Mouse (Mus musculus) limb, embryonic 14.5 days (tissue): ENCODE results near the gene Dnm1. TPM values are rescaled to one million over a fixed set of nuclear protein-coding genes. Genes with fewer than 3 reads are reported as not detected.

Experiments
- ATAC-seq: fragments of 200-750 bp; cut with Nextera tagmentation; 2 replicates; pipeline ENCODE4 v1.8.0; 2017; ENCODE audit warnings: low read depth, moderate number of reproducible peaks, moderate TSS enrichment; ENCODE audit not compliant: low FRiP score
- DNase-seq: peaks from one replicate; pipeline ENCODE4 v3.0.0-alpha.2; 2015; ENCODE audit warnings: low spot score
- H3K27ac ChIP-seq: fragments of 300-500 bp; sonication (generic); replicated peaks from 2 replicates; pipeline ENCODE4 v1.5.1; 2014; ENCODE audit warnings: low read depth, mild to moderate bottlenecking, low read length, moderate library complexity, mixed read lengths
- H3K27me3 ChIP-seq: fragments of 300-500 bp; sonication (generic); 2 replicates; pipeline ENCODE4 v1.6.1; 2014; ENCODE audit warnings: low read length, mixed read lengths; ENCODE audit not compliant: control insufficient read depth, insufficient read depth
- H3K36me3 ChIP-seq: fragments of 300-500 bp; sonication (generic); 2 replicates; pipeline ENCODE4 v1.6.1; 2014; ENCODE audit warnings: mild to moderate bottlenecking, low read length, moderate library complexity, mixed read lengths; ENCODE audit not compliant: control insufficient read depth, insufficient read depth
- H3K4me1 ChIP-seq: fragments of 300-500 bp; sonication (generic); 2 replicates; pipeline ENCODE4 v1.6.1; 2014; ENCODE audit warnings: antibody characterized with exemption, low read length, mixed read lengths; ENCODE audit not compliant: control insufficient read depth, insufficient read depth
- H3K4me2 ChIP-seq: fragments of 300-500 bp; sonication (generic); replicated peaks from 2 replicates; pipeline ENCODE4 v1.6.1; 2014; ENCODE audit warnings: low read depth, mild to moderate bottlenecking, low read length, moderate library complexity; ENCODE audit not compliant: severe bottlenecking
- H3K4me3 ChIP-seq: fragments of 300-500 bp; sonication (generic); replicated peaks from 2 replicates; pipeline ENCODE4 v1.5.1; 2014; ENCODE audit warnings: low read length
- H3K9ac ChIP-seq: fragments of 300-500 bp; sonication (generic); 2 replicates; pipeline ENCODE4 v1.6.1; 2014; ENCODE audit warnings: mild to moderate bottlenecking, low read depth, low read length, moderate library complexity; ENCODE audit not compliant: severe bottlenecking
- H3K9me3 ChIP-seq: fragments of 300-500 bp; sonication (generic); 2 replicates; pipeline ENCODE4 v1.6.1; 2016; ENCODE audit warnings: low read length; ENCODE audit not compliant: control insufficient read depth
- POLR2A ChIP-seq: fragments of 200-500 bp; IDR thresholded peaks from 2 replicates; pipeline ENCODE4 v1.8.0; 2012; ENCODE audit warnings: inconsistent platforms, mild to moderate bottlenecking, moderate library complexity, borderline replicate concordance; ENCODE audit not compliant: insufficient read depth, insufficient read length; ENCODE audit errors: extremely low read depth
- WGBS: fragments of 180-500 bp; shearing (Covaris S2); extraction: QIAGEN DNeasy Blood & Tissue Kit; methylation state at CpG from one replicate; pipeline ENCODE4 v1.1.7; 2014; 5-methylcytosine and 5-hydroxymethylcytosine counted together
- polyA plus RNA-seq, 2 experiments: library from polyadenylated mRNA; depleted of rRNA in 1 of 2; stranded (reverse) in 1 of 2; unstranded in 1 of 2; fragments of >200 nt; fragmentation: Nextera tagmentation in 1 of 2; extraction: Ambion mirVana in 1 of 2; gene quantifications; 2 replicates each; pipeline versions ENCODE4 v1.2.1 to v1.2.3; 2012 to 2014

The Dnm1 gene
- polyA plus RNA-seq, 2 experiments = 46.0 to 318 TPM

DNA sequence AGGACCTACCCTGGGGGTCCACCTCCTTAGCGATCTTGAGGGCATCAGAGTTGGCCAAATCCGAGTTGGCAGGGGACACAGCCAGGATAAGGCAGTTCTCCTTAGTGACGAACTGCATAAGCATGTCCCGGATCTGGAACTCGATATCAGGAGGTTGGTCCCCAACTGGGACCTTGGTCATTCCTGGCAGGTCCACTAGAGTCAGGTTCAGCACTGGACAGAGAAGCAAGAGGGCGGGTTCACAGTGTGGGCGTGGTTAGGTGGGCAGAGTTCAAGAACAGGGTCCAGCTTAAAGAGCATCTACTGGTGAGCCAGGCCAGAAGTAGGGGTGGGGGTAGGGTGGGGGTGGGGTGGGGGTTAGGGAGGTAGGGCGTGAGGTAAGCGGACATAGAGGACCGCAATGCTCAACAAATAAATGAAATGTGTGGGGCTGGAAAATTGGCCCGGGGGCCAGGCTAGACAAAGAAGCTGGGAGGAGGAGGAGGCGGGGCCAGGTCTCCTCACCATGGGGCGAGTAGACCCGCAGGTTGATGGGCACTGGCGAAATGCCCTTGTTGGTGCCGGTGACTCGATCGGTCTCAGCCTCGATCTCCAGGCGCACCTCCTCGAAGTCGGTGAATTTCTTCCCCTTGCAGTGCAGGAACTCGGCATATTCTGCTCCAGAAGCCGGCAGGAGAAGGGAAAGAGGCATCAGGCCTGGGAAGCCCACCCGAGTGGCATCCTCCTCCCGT, 13.1 kb downstream of the Dnm1 start:
- H3K4me2 ChIP-seq = no peak overlapping the region
- 0 out of 2 replicates have a peak, but pooled peaks cover 2% of the 10 kb centered on the region for H3K4me1 ChIP-seq
- no peak overlapping the region for H3K9ac ChIP-seq
- DNase-seq = no peak
- H3K27ac ChIP-seq = no peak overlapping the region
- peaks cover 61% of the 10 kb centered on the region for H3K36me3 ChIP-seq
- WGBS = 47% methylated on average over 26 of the region's 26 CpGs
- H3K27me3 ChIP-seq = no peaks in the 10 kb centered on the region
- H3K4me3 ChIP-seq = no peak overlapping the region
- no peak for ATAC-seq
- H3K9me3 ChIP-seq = no peaks in the 10 kb centered on the region
- no peak for TF ChIP-seq POLR2A

DNA sequence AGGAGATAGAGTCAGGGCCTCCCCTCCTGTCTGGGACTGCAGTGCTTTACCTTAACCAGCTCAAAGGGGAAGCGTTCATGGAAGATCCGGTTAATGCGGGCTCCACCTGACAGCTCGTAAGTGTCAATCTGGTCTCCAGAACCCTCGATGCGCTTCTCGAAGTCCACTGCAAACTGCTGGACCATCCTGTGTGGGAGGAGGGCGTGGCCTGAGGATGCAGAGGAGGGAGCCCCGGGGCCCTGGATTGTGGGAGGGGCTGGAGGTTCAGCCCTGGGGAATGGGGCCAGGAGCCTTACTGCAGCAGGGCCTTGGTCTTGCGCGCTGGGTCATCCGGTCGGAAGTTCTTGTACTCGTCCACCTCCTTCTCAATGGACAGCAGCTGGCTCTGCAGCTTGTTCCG, 17.2 kb downstream of the Dnm1 start:
- H3K4me1 ChIP-seq = no peaks in the 10 kb centered on the region
- no peak overlapping the region for H3K4me3 ChIP-seq
- 52% methylated on average over 15 of the region's 15 CpGs for WGBS
- no peaks in the 10 kb centered on the region for H3K9me3 ChIP-seq
- ATAC-seq = no peak
- no peak for TF ChIP-seq POLR2A
- H3K4me2 ChIP-seq = no peak overlapping the region
- no peak overlapping the region for H3K27ac ChIP-seq
- no peak for DNase-seq
- H3K36me3 ChIP-seq = peaks cover 90% of the 10 kb centered on the region
- H3K9ac ChIP-seq = no peak overlapping the region
- no peaks in the 10 kb centered on the region for H3K27me3 ChIP-seq

DNA sequence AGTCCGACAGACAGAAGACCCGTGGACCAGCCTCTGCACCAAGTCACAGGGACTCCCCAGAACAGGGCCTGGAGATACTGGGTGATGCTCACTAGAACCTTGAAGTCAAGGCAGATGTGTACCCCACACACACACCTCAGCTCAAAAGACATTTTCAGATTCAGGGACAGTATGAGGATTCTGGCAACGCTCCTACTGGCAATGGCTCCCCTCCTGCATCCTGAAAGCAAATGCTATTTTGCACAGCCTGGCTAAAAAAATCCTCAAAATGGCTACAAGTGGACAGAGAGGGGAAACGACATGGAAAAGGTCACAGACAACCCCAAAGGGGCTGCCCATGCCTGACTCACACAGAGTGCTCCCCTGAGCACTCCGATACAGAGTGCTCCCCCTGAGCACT, 21.0 kb downstream of the Dnm1 start:
- 89% methylated on average over 5 of the region's 5 CpGs for WGBS
- TF ChIP-seq POLR2A = no peak
- ATAC-seq = no peak

DNA sequence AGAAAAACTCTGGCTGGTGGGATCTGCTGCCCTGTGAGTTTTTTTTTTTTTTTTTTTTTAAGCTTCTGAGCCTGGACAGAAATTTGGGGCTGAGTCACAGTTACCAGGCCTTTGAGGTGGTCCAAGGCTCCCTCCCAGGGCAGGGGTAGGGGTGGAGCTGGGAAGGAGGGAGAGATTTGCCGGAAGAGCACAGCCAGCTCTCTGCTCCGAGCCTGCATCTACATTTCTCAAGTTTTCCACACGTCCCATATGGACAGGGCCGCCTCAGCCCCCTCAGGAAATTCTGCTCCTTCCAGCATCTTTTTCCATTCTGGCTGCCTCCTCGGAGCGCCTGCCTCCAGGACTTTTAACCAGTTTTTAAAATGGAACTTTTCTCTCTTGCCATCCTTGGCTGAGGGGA, 23.6 kb downstream of the Dnm1 start:
- peak overlapping the region; percentile 77 for H3K27ac ChIP-seq
- ATAC-seq = peak; percentile 70
- 12% methylated on average over 6 of the region's 6 CpGs for WGBS
- H3K4me2 ChIP-seq = 0 out of 2 replicates have a peak overlapping the region, but pooled peaks have one; percentile 7
- 0 out of 2 replicates have a peak overlapping the region, but pooled peaks have one; percentile 21 for H3K9ac ChIP-seq
- no peak overlapping the region for H3K4me3 ChIP-seq
- no peak for TF ChIP-seq POLR2A
- H3K36me3 ChIP-seq = peaks cover 65% of the 10 kb centered on the region
- H3K4me1 ChIP-seq = peaks cover 33% of the 10 kb centered on the region
- DNase-seq = peak; percentile 67
- H3K9me3 ChIP-seq = no peaks in the 10 kb centered on the region
- no peaks in the 10 kb centered on the region for H3K27me3 ChIP-seq

More for the DNA sequence above, 21.0 kb downstream of the Dnm1 start:
- DNase-seq = no peak
- Histone ChIP-seq H3K4me3 (no peak overlapping the region), H3K4me2 (no peak overlapping the region), H3K36me3 (peaks cover 68% of the 10 kb centered on the region), H3K27me3 (no peaks in the 10 kb centered on the region), H3K9ac (no peak overlapping the region), H3K9me3 (no peaks in the 10 kb centered on the region), H3K27ac (no peak overlapping the region), H3K4me1 (peaks cover 31% of the 10 kb centered on the region)

DNA sequence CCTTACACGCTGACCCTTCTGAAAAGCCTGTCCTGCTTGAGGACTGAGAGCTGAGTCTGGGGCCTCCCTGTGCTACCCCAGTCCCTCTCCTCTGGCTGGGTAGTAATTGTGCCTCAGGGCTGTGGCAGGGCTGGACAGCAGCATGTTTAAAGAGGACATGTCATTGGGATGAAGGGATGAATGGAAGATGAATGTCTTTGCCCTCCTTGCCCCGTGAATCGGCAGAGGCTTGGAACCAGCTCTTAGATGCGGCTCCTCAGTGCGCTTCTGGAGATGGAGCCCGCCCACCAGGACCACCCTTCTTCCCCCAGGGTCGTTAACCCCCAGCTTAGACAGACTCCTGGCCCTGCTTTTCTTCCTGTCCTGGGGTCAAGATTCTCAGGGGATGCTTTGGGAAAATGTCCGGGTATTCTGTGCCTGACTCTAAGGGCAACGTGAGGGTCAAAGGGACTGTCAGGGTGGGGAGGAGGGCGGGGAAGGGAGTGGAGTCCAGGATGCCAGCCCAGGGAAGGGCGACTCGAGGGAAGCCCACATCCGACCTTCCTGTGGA, 24.2 kb downstream of the Dnm1 start:
- peaks cover 65% of the 10 kb centered on the region for H3K36me3 ChIP-seq
- no peak overlapping the region for H3K4me3 ChIP-seq
- WGBS = 17% methylated on average over 13 of the region's 13 CpGs
- peak overlapping the region; percentile 21; the same call in 1 of the 2 replicates for H3K9ac ChIP-seq
- ATAC-seq (peak; percentile 7; the same call in 1 of the 2 replicates), DNase-seq (no peak)
- H3K27ac ChIP-seq = peak overlapping the region; percentile 77
- TF ChIP-seq POLR2A = no peak
- H3K4me2 ChIP-seq = no peak overlapping the region; the same call in 1 of the 2 replicates
- no peaks in the 10 kb centered on the region for H3K9me3 ChIP-seq
- H3K27me3 ChIP-seq = no peaks in the 10 kb centered on the region
- H3K4me1 ChIP-seq = peaks cover 33% of the 10 kb centered on the region
